Mouse (Mus musculus) stomach, postnatal 0 days (tissue): ENCODE measurements around the gene Tmem25. TPM values are rescaled to one million over a fixed set of nuclear protein-coding genes. Genes with fewer than 3 reads are reported as not detected.

Experiments
- ATAC-seq: fragments of 200-750 bp; cut with Nextera tagmentation; 2 replicates; pipeline ENCODE4 v1.8.0; 2017; ENCODE audit not compliant: low FRiP score, low TSS enrichment
- DNase-seq: peaks from one replicate; pipeline ENCODE4 v3.0.0-alpha.2; 2016; ENCODE audit warnings: low spot score
- H3K27ac ChIP-seq: fragments of 300-500 bp; sonication (generic); replicated peaks from 2 replicates; pipeline ENCODE4 v1.5.1; 2014; ENCODE audit warnings: mild to moderate bottlenecking, control low read depth
- H3K27me3 ChIP-seq: fragments of 300-500 bp; sonication (generic); 2 replicates; pipeline ENCODE4 v1.6.1; 2014; ENCODE audit warnings: low read length; ENCODE audit not compliant: control insufficient read depth, insufficient read depth
- H3K36me3 ChIP-seq: fragments of 300-500 bp; sonication (generic); 2 replicates; pipeline ENCODE4 v1.6.1; 2014; ENCODE audit warnings: low read length, mixed read lengths; ENCODE audit not compliant: control insufficient read depth, insufficient read depth
- H3K4me1 ChIP-seq: fragments of 300-500 bp; sonication (generic); replicated peaks from 2 replicates; pipeline ENCODE4 v1.6.1; 2014; ENCODE audit warnings: antibody characterized with exemption; ENCODE audit not compliant: control insufficient read depth, insufficient read depth
- H3K4me2 ChIP-seq: fragments of 300-500 bp; sonication (generic); replicated peaks from 2 replicates; pipeline ENCODE4 v1.6.1; 2014; ENCODE audit warnings: low read depth, mild to moderate bottlenecking, control low read depth, moderate library complexity
- H3K4me3 ChIP-seq: fragments of 300-500 bp; sonication (generic); 2 replicates; pipeline ENCODE4 v1.5.1; 2014; ENCODE audit warnings: low read depth, low read length, control low read depth
- H3K9ac ChIP-seq: fragments of 300-500 bp; sonication (generic); 2 replicates; pipeline ENCODE4 v1.6.1; 2014; ENCODE audit warnings: mild to moderate bottlenecking, low read length, control low read depth, mixed read lengths
- H3K9me3 ChIP-seq: fragments of 300-500 bp; sonication (generic); 2 replicates; pipeline ENCODE4 v1.6.1; 2016; ENCODE audit warnings: low read length; ENCODE audit not compliant: control insufficient read depth
- CTCF ChIP-seq: IDR thresholded peaks from 2 replicates; pipeline ENCODE4 v1.5.1; 2016; ENCODE audit warnings: antibody characterized with exemption, low read depth, mild to moderate bottlenecking, moderate library complexity
- EP300 ChIP-seq: optimal IDR thresholded peaks from 2 replicates; pipeline ENCODE3; 2016; ENCODE audit warnings: antibody characterized with exemption
- WGBS: fragments of 180-500 bp; shearing (Covaris S2); extraction: QIAGEN DNeasy Blood & Tissue Kit; methylation state at CpG from one replicate; pipeline ENCODE4 v1.1.7; 2014; 5-methylcytosine and 5-hydroxymethylcytosine counted together
- polyA plus RNA-seq: library from polyadenylated mRNA; unstranded; fragments of >200 nt; fragmentation: Nextera tagmentation; extraction: Ambion mirVana; gene quantifications from 2 replicates; pipeline ENCODE4 v1.2.1, GENCODE M21; 2015

The Tmem25 gene
- polyA plus RNA-seq, 1 experiment from 2014 or later = 1.7 TPM

DNA sequence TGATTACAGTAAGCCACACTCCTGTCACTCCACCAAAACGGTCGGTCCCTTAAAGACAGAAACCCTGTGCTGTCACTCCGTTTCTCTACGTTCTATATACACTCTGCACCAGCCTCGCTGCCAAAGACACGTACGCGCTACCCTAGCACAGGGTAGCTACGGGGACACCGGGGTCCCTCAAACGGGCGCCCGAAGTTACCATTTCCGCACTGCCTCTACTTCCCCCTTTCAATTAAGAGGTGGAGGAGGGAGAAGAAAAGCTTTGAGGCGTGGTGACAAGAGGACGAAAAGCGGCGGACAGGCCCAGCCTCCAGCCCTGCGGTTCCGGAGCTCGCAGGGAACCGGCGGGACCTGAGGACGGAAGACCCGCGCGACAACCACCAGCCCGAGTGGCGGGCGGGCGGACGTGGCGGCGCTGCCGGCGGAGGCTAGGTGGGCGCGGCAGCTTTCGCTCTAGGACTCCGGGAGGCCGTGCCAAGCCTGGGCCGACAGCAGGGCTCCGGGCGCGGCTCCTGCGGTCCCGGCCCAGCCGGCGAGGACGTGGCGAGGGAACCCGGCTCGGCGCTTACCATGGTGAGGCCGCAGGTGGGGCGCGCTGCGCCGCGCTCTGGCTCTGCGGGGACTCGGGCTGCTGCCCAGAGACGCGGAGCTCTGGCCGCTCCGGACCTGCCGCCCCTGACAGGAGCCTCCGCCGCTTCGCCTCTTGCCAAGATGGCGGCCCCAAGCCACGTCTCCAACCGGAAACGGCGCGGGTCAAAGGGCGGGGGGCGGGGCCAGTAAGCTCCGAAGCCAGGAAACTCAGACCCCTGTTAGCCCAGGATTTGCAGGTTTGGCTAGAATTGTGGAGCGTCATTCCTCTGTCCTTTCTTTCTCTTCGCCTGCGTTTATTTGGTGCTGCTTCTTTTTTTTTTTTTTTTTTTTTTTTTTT, 31.7 kb downstream of the Tmem25 start, which contains the start of the genes Arcn1 and Ift46:
Gene Arcn1 (minus strand): TSS at position 745 of the 928 bp plus-strand sequence.
Gene Ift46 (plus strand): TSS at position 808 of the 928 bp plus-strand sequence.
- under 1% methylated on average over 72 of the region's 82 CpGs for WGBS
- Histone ChIP-seq H3K4me3 (peak within 1 kb of the TSS; percentile 98), H3K4me2 (peak within 1 kb of the TSS; percentile 55), H3K9me3 (no peaks in the 10 kb centered on the region), H3K9ac (peak within 1 kb of the TSS; percentile 99), H3K27ac (peak within 1 kb of the TSS; percentile 98), H3K27me3 (no peaks in the 10 kb centered on the region), H3K4me1 (no peaks in the 10 kb centered on the region), H3K36me3 (no peaks in the 10 kb centered on the region)
- TF ChIP-seq EP300 (peak; percentile 27), CTCF (no peak; the same call in 1 of the 2 replicates)
- DNase-seq = peak; percentile 94
- ATAC-seq = peak; percentile 88

DNA sequence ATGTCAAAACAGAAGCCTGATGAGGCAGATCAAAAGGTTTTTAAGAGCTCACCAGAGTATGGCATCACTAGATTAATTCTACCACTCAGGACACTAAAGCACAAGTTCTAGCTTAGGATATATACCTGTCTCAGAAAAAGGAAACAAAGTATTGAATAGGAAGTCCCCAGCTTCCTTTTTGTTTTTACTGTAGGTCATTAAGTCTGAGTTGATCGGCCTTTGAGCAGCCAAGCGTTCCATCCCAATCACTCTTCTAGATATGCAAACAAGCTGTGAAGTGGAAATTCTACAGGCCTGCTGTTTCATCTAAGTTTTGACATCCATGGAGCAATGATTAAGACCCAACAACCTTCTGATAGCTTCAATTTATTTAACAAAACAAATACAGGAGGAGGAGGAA, 38.2 kb downstream of the Tmem25 start:
- Histone ChIP-seq H3K4me2 (no peak overlapping the region), H3K4me1 (no peaks in the 10 kb centered on the region), H3K9ac (no peak overlapping the region), H3K36me3 (peaks cover 8% of the 10 kb centered on the region; the same call in 1 of the 2 replicates), H3K9me3 (no peaks in the 10 kb centered on the region), H3K27ac (no peak overlapping the region), H3K27me3 (no peaks in the 10 kb centered on the region), H3K4me3 (no peak overlapping the region)
- TF ChIP-seq CTCF (no peak), EP300 (no peak)
- DNase-seq (no peak), ATAC-seq (no peak)
- WGBS = 55% methylated on average over 2 of the region's 2 CpGs

DNA sequence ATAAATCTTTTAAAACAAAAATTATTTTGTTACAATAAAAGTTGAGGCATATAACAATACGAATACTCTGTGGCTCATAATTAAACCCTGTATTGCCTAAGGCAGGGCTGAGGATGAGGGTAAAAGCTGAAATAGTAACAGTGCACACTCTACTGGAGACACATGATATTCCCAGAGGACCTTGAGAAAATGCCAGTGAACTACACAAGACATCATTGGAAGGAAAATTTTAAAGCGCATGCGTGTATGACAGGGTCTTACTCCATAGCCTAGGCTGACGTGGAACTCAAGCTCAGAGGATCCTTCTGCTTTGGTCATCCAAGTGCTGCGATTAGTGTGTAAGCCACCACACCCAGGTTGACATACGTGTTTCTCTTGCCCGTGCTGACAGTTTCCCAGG, 50.6 kb downstream of the Tmem25 start:
- ATAC-seq = 0 out of 2 replicates have a peak, but pooled peaks have one; percentile 45
- Histone ChIP-seq H3K4me2 (no peak overlapping the region), H3K36me3 (peaks cover 24% of the 10 kb centered on the region), H3K9ac (no peak overlapping the region), H3K9me3 (no peaks in the 10 kb centered on the region), H3K4me1 (no peaks in the 10 kb centered on the region), H3K27ac (no peak overlapping the region), H3K4me3 (no peak overlapping the region), H3K27me3 (no peaks in the 10 kb centered on the region)
- TF ChIP-seq EP300 = no peak
- peak; percentile 47 for TF ChIP-seq CTCF
- DNase-seq = no peak
- 89% methylated on average over 7 of the region's 7 CpGs for WGBS

DNA sequence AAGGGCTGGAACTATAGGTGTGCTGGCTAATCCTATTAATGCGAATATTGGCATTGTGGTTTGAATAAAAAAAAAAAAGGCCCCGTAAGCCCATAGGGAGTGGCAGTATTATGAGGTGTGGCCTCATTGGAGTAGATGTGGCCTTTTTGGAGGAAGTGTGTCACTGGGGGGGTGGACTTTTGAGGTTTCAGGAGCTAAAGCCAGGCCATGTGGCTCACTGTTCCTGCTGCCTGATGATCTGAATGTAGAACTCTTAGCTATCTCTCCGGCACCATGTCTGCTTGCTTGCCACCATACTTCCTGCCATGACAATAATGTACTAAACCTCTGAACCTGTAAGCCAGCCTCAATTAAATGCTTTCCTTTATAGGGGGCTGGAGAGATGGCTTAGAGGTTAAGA, 51.8 kb downstream of the Tmem25 start:
- H3K9ac ChIP-seq = no peak overlapping the region
- no peaks in the 10 kb centered on the region for H3K27me3 ChIP-seq
- 84% methylated on average over 3 of the region's 3 CpGs for WGBS
- H3K4me1 ChIP-seq = no peaks in the 10 kb centered on the region
- H3K9me3 ChIP-seq = no peaks in the 10 kb centered on the region
- no peak for TF ChIP-seq CTCF
- TF ChIP-seq EP300 = no peak
- H3K4me2 ChIP-seq = no peak overlapping the region
- no peak overlapping the region for H3K4me3 ChIP-seq
- no peak overlapping the region for H3K27ac ChIP-seq
- ATAC-seq (no peak), DNase-seq (no peak)
- peaks cover 25% of the 10 kb centered on the region for H3K36me3 ChIP-seq

DNA sequence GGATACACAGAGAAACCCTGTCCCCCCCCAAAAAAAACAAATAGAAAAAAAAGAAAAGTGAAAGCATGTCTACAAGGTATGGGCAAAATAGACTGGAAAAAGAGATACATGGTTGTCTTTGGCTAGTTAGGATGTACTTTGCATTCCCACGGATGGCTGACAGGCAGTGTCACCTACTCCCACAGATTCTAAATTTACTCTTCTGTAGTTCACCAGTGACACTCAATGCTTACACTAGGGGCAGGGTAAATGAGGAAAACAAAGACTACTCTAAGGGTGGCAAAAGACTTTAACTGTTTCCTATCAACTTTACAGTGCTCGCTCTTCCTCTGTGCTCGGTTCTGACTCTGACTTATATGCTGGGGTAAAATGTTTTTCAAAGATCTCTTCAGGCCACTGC, 52.4 kb downstream of the Tmem25 start:
- Histone ChIP-seq H3K36me3 (peaks cover 20% of the 10 kb centered on the region), H3K27me3 (no peaks in the 10 kb centered on the region), H3K4me3 (no peak overlapping the region), H3K27ac (no peak overlapping the region), H3K9ac (no peak overlapping the region), H3K4me1 (no peaks in the 10 kb centered on the region), H3K9me3 (no peaks in the 10 kb centered on the region), H3K4me2 (no peak overlapping the region)
- TF ChIP-seq CTCF = no peak
- TF ChIP-seq EP300 = no peak
- 87% methylated on average over 3 of the region's 3 CpGs for WGBS
- ATAC-seq (no peak), DNase-seq (no peak)

DNA sequence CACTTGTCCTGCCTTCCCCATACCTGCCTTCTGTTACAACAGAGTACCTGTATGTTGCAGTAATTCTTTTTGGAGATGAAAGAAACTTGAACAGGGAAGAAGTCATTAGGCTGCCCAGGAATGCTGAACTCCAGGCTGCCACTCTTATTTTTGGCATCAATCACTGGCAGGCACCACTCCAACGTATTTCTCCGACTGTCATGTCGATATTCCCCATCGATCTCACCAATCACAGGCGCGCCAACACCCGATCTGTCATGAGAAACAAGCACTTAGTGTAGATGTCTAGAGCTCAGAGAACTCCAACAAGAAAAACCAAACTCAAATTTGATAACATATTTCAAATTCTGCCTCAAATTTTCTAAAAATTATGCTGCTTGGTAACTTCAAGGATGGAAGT, 53.7 kb downstream of the Tmem25 start:
- Histone ChIP-seq H3K27ac (no peak overlapping the region), H3K9ac (no peak overlapping the region), H3K27me3 (no peaks in the 10 kb centered on the region), H3K36me3 (peaks cover 14% of the 10 kb centered on the region), H3K4me1 (no peaks in the 10 kb centered on the region), H3K4me3 (no peak overlapping the region), H3K4me2 (no peak overlapping the region), H3K9me3 (no peaks in the 10 kb centered on the region)
- 93% methylated on average over 7 of the region's 7 CpGs for WGBS
- ATAC-seq (no peak), DNase-seq (no peak)
- TF ChIP-seq EP300 (no peak), CTCF (no peak)

Other genes with a start within 250 kb of the Tmem25 start
- 0.13 and 0.21 TPM in 2 replicates for gene Cxcr5, start 237.4 kb downstream of the Tmem25 start, polyA plus RNA-seq
- 7.9 and 10.4 TPM in 2 replicates for gene Ddx6, start 194.4 kb downstream of the Tmem25 start, polyA plus RNA-seq
- gene Treh, start 126.1 kb downstream of the Tmem25 start, polyA plus RNA-seq = not detected in 2 replicates
- 14.9 and 15.8 TPM in 2 replicates for gene Phldb1, start 64.1 kb downstream of the Tmem25 start, polyA plus RNA-seq
- 98.1 TPM in 2 replicates for gene Arcn1, start 31.5 kb downstream of the Tmem25 start, polyA plus RNA-seq
- gene Ift46, start 31.4 kb downstream of the Tmem25 start, polyA plus RNA-seq = 55.5 and 61.9 TPM in 2 replicates
- 8.6 and 9.2 TPM in 2 replicates for gene Ttc36, start 3.8 kb upstream of the Tmem25 start, polyA plus RNA-seq
- 3.9 and 4.3 TPM in 2 replicates for gene Kmt2a, start 82.0 kb upstream of the Tmem25 start, polyA plus RNA-seq
- gene Atp5l, start 121.4 kb upstream of the Tmem25 start, polyA plus RNA-seq = 1,024 and 1,071 TPM in 2 replicates
- gene Ube4a, start 166.3 kb upstream of the Tmem25 start, polyA plus RNA-seq = 11.7 and 14.3 TPM in 2 replicates
- gene Cd3g, start 181.1 kb upstream of the Tmem25 start, polyA plus RNA-seq = 0.16 and 0.39 TPM in 2 replicates
- gene Cd3d, start 182.5 kb upstream of the Tmem25 start, polyA plus RNA-seq = 0.15 TPM in 1 of 2 replicates, not detected in the other
- 0.18 TPM in 1 of 2 replicates, not detected in the other for gene Cd3e, start 210.3 kb upstream of the Tmem25 start, polyA plus RNA-seq
- gene Mpzl2, start 240.5 kb upstream of the Tmem25 start, polyA plus RNA-seq = 38.1 and 45.4 TPM in 2 replicates